Mouse (Mus musculus) G1E (cell line): ENCODE data around the gene Pfkm.

Experiments
- CTCF ChIP-seq: IDR thresholded peaks from 2 replicates; pipeline ENCODE4 v1.5.1; 2012; ENCODE audit warnings: low read depth, low read length, inconsistent platforms, mixed read lengths
- GATA1 ChIP-seq: IDR thresholded peaks from 2 replicates; pipeline ENCODE4 v1.6.1; 2012; ENCODE audit warnings: borderline replicate concordance, low read length, inconsistent platforms, mixed read lengths
- GATA2 ChIP-seq: IDR thresholded peaks from 2 replicates; pipeline ENCODE4 v1.6.1; 2012; ENCODE audit warnings: low read depth, low read length, inconsistent platforms, borderline replicate concordance
- POLR2AphosphoS5 ChIP-seq: IDR thresholded peaks from 2 replicates; pipeline ENCODE4 v1.6.1; 2012; ENCODE audit warnings: low read depth, low read length, inconsistent platforms; ENCODE audit not compliant: insufficient replicate concordance
- TAL1 ChIP-seq: conservative IDR thresholded peaks from 2 replicates; pipeline ENCODE4 v1.6.1; 2012; ENCODE audit warnings: low read depth, low read length, inconsistent platforms, mixed read lengths

- TF ChIP-seq CTCF (no peak), TAL1 (peak; percentile 72), GATA1 (no peak), POLR2AphosphoS5 (no peak), GATA2 (no peak)
Observed at GRCm38 (mm10) chr15:98116287-98116686, 23.9 kb downstream of the Pfkm start.
